Mouse (Mus musculus) thymus, adult 18-20 months (tissue): Measurements from ENCODE around the gene Pex19.
A peak's percentile ranks its signal among the peaks of the same experiment; 100 is the strongest.

Experiments
- DNase-seq, 2 experiments: peaks; one replicate each; pipeline ENCODE4 v3.0.0; 2022; ENCODE audit warnings: mixed read lengths in 2 of 2

Gene Pex19

GRCm38 (mm10) chr1:172126376-172127347 is at the start of gene Pex19:
Gene Pex19, plus strand, starts transcription at chr1:172126755.
- DNase-seq = peak; percentile 53 to 64

GRCm38 (mm10) chr1:172077981-172078380 is 48.6 kb upstream of the Pex19 start:
- DNase-seq = no peak

- peak; percentile 84 to 92 for DNase-seq
These were observed 44.3 kb upstream of the Pex19 start, which contains the start of the genes Copa and Ncstn for GRCm38 (mm10) chr1:172082101-172082898. Gene Copa, plus strand, starts transcription at chr1:172082529. Gene Ncstn, minus strand, starts transcription at chr1:172082795.

- no peak for DNase-seq
These were observed 43.6 kb upstream of the Pex19 start for GRCm38 (mm10) chr1:172082899-172083445.

GRCm38 (mm10) chr1:172093522-172093921 is 33.0 kb upstream of the Pex19 start:
- DNase-seq = no peak

- DNase-seq = no peak
These were observed 32.3 kb upstream of the Pex19 start for GRCm38 (mm10) chr1:172094295-172094694.

- DNase-seq = no peak
These were observed 31.4 kb upstream of the Pex19 start for GRCm38 (mm10) chr1:172095202-172095601.

GRCm38 (mm10) chr1:172099325-172100033 is 27.1 kb upstream of the Pex19 start:
- no peak for DNase-seq

GRCm38 (mm10) chr1:172103619-172104018 is 22.9 kb upstream of the Pex19 start:
- DNase-seq = no peak

GRCm38 (mm10) chr1:172105101-172105500 is 21.5 kb upstream of the Pex19 start:
- DNase-seq = no peak

GRCm38 (mm10) chr1:172107777-172108477 is 18.6 kb upstream of the Pex19 start:
- no peak for DNase-seq

- no peak for DNase-seq
These were observed 9.6 kb upstream of the Pex19 start for GRCm38 (mm10) chr1:172116948-172117347.

GRCm38 (mm10) chr1:172119100-172119499 is 7.5 kb upstream of the Pex19 start:
- DNase-seq = no peak

GRCm38 (mm10) chr1:172119720-172120119 is 6.8 kb upstream of the Pex19 start:
- DNase-seq = no peak

GRCm38 (mm10) chr1:172122671-172123070 is 3.9 kb upstream of the Pex19 start:
- no peak for DNase-seq

GRCm38 (mm10) chr1:172124572-172124971 is 2.0 kb upstream of the Pex19 start:
- no peak for DNase-seq

GRCm38 (mm10) chr1:172127487-172127886 is 932 bp downstream of the Pex19 start:
- no peak for DNase-seq

- DNase-seq = no peak
These were observed 2.0 kb downstream of the Pex19 start for GRCm38 (mm10) chr1:172128563-172128962.

- DNase-seq = no peak
These were observed 2.6 kb downstream of the Pex19 start for GRCm38 (mm10) chr1:172129108-172129507.

- no peak for DNase-seq
These were observed 3.2 kb downstream of the Pex19 start for GRCm38 (mm10) chr1:172129780-172130179.

GRCm38 (mm10) chr1:172132319-172132718 is 5.8 kb downstream of the Pex19 start:
- DNase-seq = no peak

GRCm38 (mm10) chr1:172133535-172133934 is 7.0 kb downstream of the Pex19 start:
- DNase-seq = no peak
